Mouse (Mus musculus): ENCODE results near the gene Vipr2.

Gene Vipr2

GRCm38 (mm10) chr12:116156792-116157532 is 79.4 kb downstream of the Vipr2 start:
- no peak for DNase-seq (ENCODE audit: low spot score in 2 of 2)

GRCm38 (mm10) chr12:116159223-116159622 is 81.7 kb downstream of the Vipr2 start:
- no peak for DNase-seq (ENCODE audit: low spot score in 2 of 2)

- no peak for DNase-seq (ENCODE audit: low spot score in 2 of 2)
Measured at GRCm38 (mm10) chr12:116159695-116160094, 82.2 kb downstream of the Vipr2 start.

- DNase-seq (ENCODE audit: low spot score in 2 of 2): peak in 1 of 2 experiments; percentile 13
Measured at GRCm38 (mm10) chr12:116165368-116165767, 87.8 kb downstream of the Vipr2 start.

GRCm38 (mm10) chr12:116169666-116170065 is 92.1 kb downstream of the Vipr2 start:
- DNase-seq (ENCODE audit: low spot score in 2 of 2): no peak

GRCm38 (mm10) chr12:116176930-116177329 is 99.4 kb downstream of the Vipr2 start:
- no peak for DNase-seq (ENCODE audit: low spot score in 2 of 2)

- no peak for DNase-seq (ENCODE audit: low spot score in 2 of 2)
Measured at GRCm38 (mm10) chr12:116181436-116182050, 104.0 kb downstream of the Vipr2 start.

- DNase-seq (ENCODE audit: low spot score in 2 of 2): no peak
Measured at GRCm38 (mm10) chr12:116182376-116182775, 104.8 kb downstream of the Vipr2 start.

GRCm38 (mm10) chr12:116183212-116183935 is 105.8 kb downstream of the Vipr2 start:
- no peak for DNase-seq (ENCODE audit: low spot score in 2 of 2)

- DNase-seq (ENCODE audit: low spot score in 2 of 2): no peak
Measured at GRCm38 (mm10) chr12:116193952-116194351, 116.4 kb downstream of the Vipr2 start.

GRCm38 (mm10) chr12:116194641-116195040 is 117.1 kb downstream of the Vipr2 start:
- DNase-seq (ENCODE audit: low spot score in 2 of 2): no peak
